Mouse (Mus musculus): ENCODE measurements around the gene Gas2l1.

DNA sequence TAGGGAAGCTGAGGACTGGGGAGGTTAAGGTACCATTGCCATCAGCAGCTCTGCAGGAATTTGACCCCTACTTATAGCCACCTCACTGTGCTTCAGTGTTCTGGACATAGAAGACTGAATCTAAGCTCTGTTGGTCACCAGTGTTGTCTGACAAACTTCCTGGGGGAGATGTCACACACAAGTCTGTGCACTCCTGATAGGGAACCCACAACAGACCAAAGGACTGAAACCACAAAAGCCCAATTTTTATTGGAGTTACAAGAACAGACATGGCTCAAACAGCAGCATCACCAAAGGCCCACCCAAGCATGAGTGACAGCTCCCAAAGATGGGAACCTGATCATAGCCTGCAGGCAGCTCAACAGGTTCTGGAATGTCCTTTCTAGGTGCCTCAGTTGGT lies 1.9 kb upstream of the Gas2l1 start:
- no peak for TF ChIP-seq EP300 (IDR thresholded peaks at IDR 0.05; ENCODE audit: low read depth)
- no peak for TF ChIP-seq CTCF (IDR thresholded peaks at IDR 0.05; ENCODE audit: low read depth)
